Mouse (Mus musculus) adrenal gland, postnatal 4 days (tissue): Measurements from ENCODE around the gene Dazap2. TPM values are rescaled to one million over a fixed set of nuclear protein-coding genes. Genes with fewer than 3 reads are reported as not detected.

Experiments
- DNase-seq, 2 experiments: peaks; one replicate each; pipeline ENCODE4 v3.0.0; 2021 to 2022; ENCODE audit warnings: low spot score in 2 of 2, mixed read lengths in 2 of 2
- long read RNA-seq, 2 experiments: library from polyadenylated mRNA; stranded (forward); transcript quantifications; one replicate each; pipeline ENCODE4 v2.0.0; 2021
- total RNA-seq, 2 experiments: library from RNA; stranded (reverse); gene quantifications; 2 replicates each; pipeline ENCODE4 v1.2.3; 2021

Dazap2 gene
- 100 to 1,000 TPM; 231 to 238 TPM for total RNA-seq
- long read RNA-seq, experiment 1, transcript Dazap2-201 (4 exons, 2,135 nt), result major isoform, 95 of 123 reads
- long read RNA-seq, experiment 1, partial matches to known transcripts, result 13 of 123 reads
- long read RNA-seq, experiment 1, other reads (novel, unspliced or antisense), result 14 of 123 reads
- long read RNA-seq, experiment 2, transcript Dazap2-201 (4 exons, 2,135 nt), result major isoform, 223 of 309 reads
- long read RNA-seq, experiment 2, partial matches to known transcripts, result 64 of 309 reads
- long read RNA-seq, experiment 2, other reads (novel, unspliced or antisense), result 19 of 309 reads

DNA sequence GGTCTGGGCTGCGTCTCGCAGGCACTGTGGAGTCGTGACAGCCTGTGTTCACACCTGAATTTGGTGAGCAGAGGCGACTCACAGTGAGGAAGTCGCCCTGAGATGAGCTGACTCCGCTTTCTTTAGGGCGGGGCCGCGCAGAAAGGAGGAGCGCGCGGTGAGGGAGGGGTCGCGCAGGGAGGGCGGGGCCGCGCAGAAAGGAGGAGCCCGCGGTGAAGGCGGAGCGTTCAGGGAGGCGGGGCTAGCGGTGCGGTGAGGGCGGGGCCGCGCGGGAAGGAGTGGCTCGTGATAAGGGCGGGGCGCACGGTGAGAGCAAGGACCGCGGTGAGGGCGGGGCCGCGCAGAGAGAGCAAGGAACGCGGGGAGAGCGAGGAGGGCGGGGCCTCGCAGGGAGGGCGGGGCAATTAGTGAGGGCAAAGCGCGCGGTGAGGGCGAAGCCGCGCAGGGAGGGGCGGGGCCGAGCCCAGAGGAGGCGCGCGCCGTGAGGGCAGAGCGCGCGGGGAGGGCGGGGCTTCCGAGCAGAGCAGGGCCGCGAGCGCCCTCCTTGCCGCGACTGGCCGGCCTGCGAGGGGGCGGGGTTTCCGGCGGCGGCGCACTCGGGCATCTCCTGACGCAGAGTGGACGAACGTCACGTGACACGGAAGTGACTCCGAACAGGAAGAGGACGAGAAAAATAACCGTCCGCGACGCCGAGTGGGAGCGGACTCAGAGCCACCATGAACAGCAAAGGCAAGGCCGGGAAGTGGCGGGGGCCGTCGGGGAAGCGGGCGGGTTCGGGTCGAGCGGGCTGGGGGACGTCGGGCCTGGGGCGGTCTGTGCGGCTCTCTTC lies at the start of gene Dazap2:
TSS of gene Dazap2 (plus strand) at position 354 of the 829 bp plus-strand sequence.
- peak; percentile 96 to 99 for DNase-seq

DNA sequence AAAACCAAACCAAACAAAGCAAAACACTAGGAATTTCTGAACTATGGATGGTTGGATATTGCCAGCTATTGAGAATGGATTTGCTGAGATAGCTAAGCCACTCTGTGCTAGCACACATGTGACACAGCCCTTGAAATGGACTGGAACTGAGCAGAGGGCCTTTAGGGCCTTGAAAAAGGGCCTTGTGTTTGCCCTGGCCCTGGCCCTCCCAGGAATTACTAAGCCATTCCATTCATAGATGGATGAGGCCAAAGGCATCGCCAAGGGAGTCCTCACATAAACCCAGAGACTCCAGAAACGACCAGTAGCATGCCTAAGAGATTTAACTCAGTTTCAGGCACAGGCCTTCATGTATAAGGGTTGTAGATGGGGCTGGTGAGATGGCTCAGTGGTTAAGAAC lies 48.6 kb upstream of the Dazap2 start:
- no peak for DNase-seq

DNA sequence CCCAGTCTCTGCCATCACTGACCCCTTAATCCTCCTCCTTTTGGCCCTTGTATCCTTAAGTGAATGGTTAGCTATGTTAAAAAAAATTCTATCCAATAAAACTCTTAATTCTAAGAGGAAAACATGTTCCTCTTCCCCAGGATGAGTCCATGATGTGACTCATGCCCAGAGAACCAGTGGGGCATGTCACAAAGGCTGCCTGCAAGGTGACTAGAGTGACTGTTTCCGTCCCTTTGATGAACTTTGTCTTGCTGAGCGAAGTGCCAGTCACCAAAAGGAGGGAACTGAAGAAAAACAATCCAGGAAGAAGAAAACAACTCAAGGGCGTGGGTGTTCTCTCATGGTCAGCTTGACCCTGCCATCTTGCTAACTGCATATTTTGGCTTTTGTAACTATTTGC lies 45.9 kb upstream of the Dazap2 start:
- no peak for DNase-seq

DNA sequence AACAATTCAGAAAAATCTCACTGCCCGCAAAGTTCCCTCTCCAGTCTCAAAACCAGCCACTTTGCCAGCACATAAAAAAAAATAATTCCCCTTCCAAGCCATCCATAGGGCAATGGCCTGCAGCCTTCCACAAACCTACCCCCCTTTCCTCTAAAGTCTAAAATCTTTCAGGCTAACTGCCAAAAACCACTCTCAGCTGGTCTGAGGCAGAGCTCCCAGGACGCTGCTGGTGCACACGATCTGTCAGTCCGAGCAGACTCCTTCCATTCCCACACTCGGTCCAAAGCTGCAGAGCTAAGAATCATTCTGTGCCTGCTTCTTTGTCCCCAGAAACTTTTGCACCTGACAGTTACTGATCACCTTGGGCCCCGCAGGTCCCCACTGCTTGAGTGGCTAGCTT lies 41.2 kb upstream of the Dazap2 start:
- DNase-seq, result no peak

DNA sequence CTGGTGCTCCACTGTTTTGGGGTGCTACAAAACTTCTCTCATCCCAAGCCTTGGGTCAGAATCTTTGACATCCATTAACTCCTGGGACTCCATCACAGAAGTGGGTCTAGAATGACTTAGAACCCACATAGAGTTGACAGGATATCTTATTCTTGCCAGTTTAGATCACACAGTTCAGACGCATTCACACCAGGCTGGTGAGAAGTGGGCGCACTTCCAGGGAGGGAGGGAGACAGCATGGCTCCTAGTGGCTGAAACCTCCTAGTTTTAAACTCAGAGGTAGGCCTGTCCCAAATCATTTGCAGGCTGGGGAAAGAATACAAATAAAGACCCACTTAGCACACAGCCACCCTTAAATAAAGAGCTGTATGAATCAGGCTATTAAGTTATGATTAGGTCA lies 40.8 kb upstream of the Dazap2 start:
- no peak for DNase-seq

DNA sequence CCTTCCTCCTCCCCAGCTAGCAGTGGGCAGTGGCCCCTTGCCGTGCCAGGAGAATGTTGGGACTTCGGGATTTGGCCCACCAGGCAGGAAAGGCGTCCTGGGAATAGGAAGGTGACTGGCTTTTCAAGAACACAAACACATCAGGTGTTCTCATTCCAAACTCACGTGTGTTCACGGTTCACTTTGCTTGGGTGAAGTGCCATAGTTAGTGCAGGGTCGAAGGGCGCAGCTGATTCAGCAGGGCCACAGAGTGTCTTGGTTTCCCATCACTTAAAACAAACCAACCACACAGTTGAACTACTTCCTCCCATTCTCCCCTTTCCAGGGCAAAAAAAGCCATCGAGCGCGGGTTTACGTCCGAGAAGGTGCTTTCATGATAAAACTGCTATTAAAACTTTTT lies 39.8 kb upstream of the Dazap2 start:
- DNase-seq, result no peak

DNA sequence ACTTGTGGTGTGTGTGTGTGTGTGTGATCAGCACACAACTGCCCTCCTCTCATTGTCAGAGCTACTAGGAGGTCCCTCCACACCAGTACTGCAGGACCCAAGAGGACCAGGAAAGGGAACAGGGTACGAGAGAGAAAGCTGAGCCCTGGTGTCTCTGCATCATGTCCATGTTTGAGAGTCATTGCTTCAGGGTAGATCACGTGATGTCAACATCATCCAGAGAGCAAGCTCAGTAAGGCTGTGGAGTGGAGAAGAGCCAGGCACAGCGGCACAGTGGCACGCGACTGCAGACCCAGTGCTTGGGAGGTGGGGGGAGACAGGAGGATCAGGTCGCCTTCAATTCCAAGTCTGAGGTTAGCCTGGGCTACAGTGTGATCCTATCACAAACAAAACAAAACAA lies 38.8 kb upstream of the Dazap2 start:
- DNase-seq, result no peak

DNA sequence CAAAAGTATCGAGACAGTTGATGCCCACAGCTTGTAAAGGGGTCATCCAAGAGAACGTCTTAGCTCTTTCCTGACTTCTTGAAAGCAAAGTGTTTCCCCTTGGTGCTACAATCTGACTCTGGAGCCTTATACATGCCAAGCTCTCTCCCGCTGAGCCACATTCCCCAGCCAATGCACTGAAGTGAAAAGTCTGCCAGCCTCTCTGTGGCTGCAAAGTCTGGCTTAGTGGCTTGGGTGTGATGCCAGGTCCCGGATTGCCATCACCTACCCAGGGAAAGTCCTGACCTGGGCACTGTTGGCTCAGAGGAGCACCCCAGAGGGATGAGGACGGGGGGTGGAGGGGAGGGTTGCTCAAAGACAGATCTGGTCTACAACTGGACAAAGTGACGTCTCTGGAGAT lies 38.3 kb upstream of the Dazap2 start:
- no peak for DNase-seq

DNA sequence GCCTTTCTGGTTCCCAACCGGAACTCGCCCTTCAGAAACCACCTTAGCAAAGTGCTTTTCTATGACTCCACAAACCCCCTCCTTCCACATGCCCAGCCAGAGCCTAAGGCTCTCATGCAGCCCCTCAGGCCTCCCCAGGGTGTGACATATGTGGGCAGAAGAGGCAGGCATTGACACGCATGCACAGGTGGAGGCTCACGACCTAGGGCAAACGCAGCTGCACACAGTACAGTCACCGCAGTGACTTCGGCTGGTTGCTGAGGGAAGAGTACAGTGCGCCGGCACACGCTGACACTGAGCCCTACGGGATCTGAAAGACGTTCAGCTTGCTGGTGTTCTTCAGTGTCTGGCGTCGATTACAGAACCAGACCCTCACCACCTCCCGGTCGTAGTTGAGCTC lies 37.2 kb upstream of the Dazap2 start:
- no peak for DNase-seq

DNA sequence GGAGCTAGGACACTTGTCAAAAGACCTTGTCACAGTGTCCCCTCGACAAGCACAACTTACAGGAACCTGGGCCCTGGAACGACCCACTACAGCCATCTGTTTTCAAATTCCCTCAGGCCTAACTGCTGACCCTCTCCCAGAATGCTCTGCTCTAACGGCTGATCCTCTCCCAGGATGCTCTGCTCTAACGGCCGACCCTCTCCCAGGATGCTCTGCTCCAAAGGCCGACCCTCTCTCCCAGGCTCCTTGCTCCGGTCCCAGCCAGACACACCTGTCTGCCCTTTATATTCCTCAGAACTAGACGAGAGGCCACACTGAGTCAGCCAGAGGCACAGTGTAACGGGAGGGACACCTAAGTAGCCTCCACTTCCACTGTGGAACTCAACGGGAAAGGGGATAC lies 35.0 kb upstream of the Dazap2 start:
- DNase-seq, result no peak

DNA sequence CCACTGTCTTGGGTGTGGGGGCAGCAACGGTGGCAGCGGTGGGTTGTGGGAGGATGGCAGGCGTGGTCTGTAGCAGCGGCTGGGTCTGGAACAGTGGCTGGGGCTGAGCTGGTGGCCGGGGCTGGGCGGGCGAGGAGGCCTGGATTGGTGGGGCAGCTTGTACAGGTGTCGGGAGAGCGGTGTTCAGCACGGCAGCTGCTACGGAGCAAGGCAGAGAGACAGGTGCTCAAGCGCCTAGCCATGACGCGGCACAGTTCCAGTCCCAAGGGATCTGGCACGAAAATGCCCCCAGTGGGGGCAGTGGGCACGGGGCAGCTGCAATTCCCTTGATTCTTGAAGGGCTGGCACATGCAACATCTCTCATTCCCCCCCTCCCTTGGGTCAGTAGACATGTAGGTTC lies 29.2 kb upstream of the Dazap2 start:
- no peak for DNase-seq

DNA sequence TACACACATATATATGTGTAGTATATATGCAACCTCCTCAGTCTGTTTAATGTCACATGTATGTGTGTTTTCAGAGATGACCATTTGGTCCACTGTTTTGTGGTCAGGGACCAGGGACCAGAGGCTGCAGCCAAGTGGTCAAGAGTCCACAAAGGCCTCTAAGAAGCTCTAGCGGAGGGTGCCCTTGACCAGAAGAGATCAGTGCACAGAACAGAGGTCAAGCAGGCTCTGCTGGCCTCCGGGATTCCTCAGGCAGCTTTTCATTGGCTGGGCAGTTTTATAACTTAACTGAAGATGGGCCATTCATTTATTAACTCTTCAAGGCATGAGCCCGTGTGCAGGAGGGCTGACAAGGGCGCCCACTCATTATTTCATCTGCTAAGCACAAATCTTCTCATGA lies 28.0 kb upstream of the Dazap2 start:
- no peak for DNase-seq

DNA sequence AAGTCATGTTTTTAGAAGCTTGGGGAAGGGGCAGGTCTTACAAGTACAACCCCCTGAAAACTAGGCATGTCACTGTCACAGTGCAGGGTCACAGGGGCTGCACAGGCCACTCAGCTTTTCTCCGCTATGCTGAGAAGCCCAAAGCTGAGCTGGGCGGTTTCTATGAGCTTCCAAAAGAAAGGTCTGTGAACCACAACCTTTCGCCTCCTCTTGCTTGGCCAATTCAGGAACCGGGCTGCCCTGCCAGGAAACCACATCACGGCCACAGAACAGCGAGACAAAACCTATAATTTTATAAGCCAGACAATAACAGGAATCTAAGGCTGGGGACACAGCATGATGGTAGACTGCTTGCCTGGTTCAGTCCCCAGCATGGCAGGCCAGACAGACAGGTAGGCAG lies 26.9 kb upstream of the Dazap2 start:
- no peak for DNase-seq

DNA sequence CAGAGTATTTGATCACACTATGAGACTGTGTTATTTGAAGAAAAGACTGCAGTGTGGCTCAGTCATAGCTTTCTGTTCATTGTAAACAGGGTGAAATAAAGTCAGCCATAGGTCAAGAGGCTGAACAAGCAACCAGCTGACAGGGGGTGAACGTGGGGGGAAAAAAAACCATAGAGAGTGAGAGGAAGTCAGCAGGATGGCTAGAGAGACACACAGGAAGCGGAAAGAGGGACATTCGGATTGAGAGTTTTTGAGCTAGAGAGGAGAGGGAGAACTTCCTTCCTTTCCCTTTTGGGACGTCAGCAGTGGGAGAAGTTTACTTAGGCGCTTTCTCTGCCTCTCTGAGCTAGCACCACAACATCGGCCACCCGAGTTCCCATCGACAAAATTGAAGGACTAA lies 24.7 kb upstream of the Dazap2 start:
- no peak for DNase-seq

DNA sequence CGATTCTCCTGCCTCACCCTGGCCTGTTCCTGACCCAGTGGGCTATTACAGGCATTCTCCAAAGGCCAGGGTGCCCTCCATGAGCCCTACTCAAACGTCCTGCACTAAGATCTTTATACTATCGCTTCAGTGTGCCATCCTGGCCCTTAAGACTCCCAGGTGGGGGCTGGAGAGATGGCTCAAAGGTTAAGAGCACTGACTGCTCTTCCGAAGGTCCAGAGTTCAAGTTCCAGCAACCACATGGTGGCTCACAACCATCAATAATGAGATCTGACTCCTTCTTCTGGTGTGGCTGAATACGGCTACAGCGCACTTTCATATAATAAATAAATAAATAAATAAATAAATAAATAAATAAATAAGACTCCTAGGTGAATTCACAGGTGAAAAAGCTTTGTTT lies 22.3 kb upstream of the Dazap2 start:
- no peak for DNase-seq

DNA sequence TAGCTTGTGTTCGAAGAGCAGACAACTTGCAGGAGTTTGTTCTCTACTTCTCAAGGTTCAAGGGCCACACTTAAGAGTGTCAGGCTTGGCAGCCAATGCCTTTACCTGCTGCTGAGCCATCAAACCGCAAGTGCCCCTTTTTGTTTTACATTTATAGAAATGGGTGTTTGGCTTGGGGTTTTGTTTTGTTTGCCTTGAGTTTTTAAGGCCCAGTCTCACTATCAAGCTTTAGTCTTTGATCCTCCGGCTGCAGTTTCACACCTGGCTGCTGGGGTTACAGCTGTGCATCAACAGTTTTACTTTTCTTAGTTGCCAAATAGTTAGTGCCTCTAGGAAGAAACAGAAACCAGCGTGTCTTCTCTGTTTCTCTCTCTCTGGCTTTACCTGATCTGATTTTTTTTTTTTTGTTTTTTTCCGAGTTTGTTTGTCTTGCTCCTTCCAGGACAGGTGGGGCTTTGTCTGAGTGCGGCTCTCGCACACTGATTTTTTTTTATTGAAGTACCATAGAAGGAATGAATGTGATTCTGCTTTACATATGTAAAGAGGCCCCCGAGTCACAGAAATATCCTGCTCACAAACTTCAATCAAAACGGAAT lies 16.8 kb upstream of the Dazap2 start:
- no peak for DNase-seq

DNA sequence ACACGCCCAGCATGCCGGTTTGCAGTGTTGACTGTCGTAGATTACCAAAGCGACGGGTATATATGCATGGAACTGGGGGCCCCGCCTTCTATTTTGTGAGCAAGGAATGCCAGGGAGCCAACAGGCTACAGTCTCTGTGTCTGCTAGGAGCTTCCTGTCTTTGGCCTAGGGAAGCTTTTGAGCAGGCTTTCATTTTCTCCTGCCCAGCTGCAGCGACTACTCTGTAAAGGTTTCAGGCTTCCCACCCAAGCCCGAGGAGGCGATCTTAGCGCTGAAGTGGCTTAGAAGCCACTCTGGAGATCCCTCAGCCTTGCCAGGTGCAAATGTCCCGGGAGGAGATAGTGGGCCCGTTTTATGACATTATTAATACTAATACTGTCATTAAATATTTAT lies 16.3 kb upstream of the Dazap2 start:
- no peak for DNase-seq

DNA sequence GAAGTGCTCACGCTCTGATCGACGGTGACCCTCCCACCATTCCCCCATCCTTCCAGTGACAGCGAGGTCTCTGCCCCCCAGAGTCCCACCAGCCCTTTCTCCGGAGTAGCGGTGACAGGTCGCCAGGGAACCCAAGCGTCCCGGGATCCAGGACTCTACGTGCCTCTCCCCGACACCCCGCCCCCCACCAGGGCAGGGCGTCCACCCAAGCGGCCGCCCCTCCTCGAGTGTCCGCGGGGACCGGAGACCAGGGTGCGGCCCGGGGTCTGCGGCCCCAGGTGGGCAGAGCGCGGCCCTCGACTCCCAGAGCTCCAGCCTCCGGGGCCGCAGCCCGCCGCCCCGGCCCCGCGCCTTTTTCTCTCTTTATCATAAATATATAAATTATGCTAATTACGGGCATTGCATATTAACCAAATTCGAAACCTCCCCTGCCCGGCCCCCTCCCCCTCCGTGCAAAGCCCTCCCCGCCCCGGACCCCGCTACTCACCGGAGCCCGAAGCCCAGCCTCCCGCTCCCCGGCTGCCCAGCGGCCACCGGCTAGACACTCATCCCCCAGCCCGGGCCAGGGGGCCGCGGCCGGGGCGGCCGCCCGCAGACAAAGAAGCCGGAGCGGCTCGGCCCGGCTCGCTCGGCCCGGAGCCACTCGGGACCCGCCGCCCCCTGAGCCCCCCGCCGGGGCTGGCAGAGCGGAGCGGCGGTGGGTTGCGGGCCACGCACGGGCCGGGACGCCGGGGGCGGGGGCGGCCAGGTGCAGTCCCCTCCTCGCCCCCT lies 15.7 kb upstream of the Dazap2 start, which contains the start of gene Pou6f1:
TSS of gene Pou6f1 (minus strand) at position 709 of the 771 bp plus-strand sequence.
- no peak for DNase-seq

DNA sequence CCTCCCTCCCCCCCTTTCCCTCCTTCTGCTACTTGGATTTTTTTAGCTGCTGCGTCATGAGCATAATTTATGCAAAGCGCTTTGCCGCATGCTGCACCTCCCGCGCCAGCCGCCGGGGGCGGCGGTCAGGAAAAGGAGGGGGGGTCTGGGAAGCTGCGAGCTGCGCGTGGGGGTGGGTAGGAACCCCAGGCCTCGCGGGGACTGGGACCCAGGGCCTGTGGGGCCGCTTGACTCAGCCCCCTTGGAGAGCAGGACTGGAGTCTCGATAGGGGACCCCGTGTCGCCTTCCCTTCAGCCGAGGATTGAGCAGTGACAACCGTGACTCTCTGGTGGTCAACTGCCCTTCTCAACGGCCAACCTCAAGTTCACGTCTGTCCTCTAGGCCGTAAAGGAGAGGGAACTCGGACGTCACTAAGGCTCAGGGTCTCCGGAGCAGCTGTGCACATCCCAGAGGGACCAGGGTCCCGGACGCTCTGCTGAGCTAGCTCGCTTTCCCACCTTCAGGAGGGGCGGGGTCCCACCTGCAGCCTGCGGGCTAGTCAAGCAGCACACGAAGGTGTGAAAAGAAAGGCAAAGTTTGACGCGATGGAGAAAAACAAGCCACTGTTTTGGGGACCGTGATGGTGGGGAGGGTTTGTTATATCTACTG lies 15.0 kb upstream of the Dazap2 start:
- peak; percentile 52 to 62 for DNase-seq

DNA sequence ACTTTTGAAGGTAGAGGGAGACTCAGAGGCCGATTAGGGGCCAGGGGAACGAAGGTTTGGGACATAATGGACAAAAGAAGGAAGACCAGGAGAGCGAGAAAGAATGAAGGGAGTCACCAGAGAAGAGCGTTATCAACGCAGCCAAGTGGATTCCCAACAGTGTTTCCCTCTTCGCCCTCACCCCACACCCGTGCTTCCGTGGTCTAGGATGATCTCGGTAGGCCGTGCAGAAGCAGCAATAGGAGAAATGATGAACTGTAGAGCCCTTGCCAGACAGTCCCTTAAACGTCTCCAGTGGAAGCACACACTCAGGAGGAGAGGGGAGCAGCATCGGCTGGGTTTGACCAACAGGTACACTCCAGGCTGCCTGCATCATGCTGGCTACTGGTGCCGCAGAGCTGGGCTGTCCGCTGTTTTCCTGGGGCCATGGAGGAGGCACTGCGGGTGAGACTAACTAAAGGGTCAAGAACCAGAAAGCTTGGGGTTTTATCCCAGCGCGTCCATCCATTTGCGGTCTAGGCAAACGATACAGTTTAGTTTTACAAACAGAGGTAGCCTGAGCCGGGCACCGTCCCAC lies 14.4 kb upstream of the Dazap2 start:
- no peak for DNase-seq

DNA sequence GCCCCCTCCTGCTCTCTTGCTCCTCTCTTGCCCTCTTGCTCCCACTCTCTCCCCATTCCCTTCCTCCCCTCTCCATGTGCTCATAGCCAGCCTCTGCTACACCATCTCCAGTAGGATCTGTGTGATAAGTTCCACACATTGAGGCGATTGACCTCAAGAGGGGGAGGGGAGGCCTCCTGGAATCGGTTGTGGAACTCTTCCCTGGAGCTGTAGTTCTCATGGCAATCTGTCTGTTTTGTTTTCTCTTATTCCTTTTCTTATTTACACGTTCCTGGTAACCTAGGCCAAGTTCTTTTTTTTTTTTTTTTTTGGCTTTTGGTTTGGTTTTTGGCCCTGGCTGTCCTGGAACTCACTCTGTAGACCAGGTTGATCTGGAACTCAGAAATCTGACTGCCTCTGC lies 13.5 kb upstream of the Dazap2 start:
- no peak for DNase-seq
